Mouse (Mus musculus) E14TG2a.4 (cell line): ENCODE data around the gene Slc16a1.

Experiments
- CTCF ChIP-seq: conservative IDR thresholded peaks from 2 replicates; pipeline ENCODE4 v1.5.1; 2014; ENCODE audit warnings: low read length
- NANOG ChIP-seq: IDR thresholded peaks from 2 replicates; pipeline ENCODE4 v1.6.1; 2014; ENCODE audit warnings: borderline replicate concordance, low read length, mixed read lengths
- POU5F1 ChIP-seq: IDR thresholded peaks from 2 replicates; pipeline ENCODE4 v1.6.1; 2014; ENCODE audit warnings: low read length, borderline replicate concordance

GRCm38 (mm10) chr3:104701761-104702160 is 63.3 kb downstream of the Slc16a1 start:
- TF ChIP-seq CTCF (no peak), NANOG (no peak), POU5F1 (no peak)
